Mouse (Mus musculus): Measurements from ENCODE around the gene Tenm4. TPM values are rescaled to one million over a fixed set of nuclear protein-coding genes. Genes with fewer than 3 reads are reported as not detected.

The Tenm4 gene
- polyA plus RNA-seq, 1 experiment from 2014 or later: 36.3 TPM

DNA sequence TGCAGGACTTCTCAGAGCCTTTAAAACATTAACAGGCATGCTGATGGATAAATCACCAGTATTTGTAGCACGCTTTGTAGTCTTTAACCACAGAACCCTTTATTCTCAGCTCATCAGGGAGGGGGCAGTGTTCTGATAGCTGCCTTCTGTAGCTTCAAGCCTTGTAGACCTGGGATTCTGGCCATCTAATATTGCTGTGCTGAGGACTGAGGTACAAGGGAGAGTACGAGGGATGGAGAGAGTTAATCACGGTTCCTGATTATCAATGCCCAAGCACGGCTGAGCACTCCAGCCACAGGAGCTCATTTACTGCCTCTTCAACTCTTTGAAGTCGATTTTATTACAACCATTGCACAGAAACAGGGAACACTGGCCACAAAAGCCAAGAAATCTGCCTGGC lies 384.2 kb downstream of the Tenm4 start:
- Histone ChIP-seq H3K27me3 (no peaks in the 10 kb centered on the region), H3K36me3 (peaks cover 1% of the 10 kb centered on the region; the same call in 1 of the 2 replicates), H3K4me2 (no peak overlapping the region), H3K4me1 (peaks cover 41% of the 10 kb centered on the region), H3K4me3 (no peak overlapping the region), H3K9ac (no peak overlapping the region), H3K27ac (peak overlapping the region; percentile 18; the same call in 1 of the 2 replicates), H3K9me3 (no peaks in the 10 kb centered on the region)
- 23% methylated on average over 5 of the region's 5 CpGs for WGBS
- ATAC-seq (ENCODE audit: insufficient number of reproducible peaks, low FRiP score, low TSS enrichment, low read depth): no peak

GRCm38 (mm10) chr7:96556756-96557155 lies 385.7 kb downstream of the Tenm4 start:
- H3K4me3 ChIP-seq: no peak overlapping the region
- no peak overlapping the region for H3K27ac ChIP-seq
- no peak for ATAC-seq (ENCODE audit: insufficient number of reproducible peaks, low FRiP score, low TSS enrichment, low read depth)
- peaks cover 42% of the 10 kb centered on the region for H3K4me1 ChIP-seq
- no peaks in the 10 kb centered on the region for H3K27me3 ChIP-seq
- no peaks in the 10 kb centered on the region for H3K9me3 ChIP-seq
- H3K36me3 ChIP-seq: no peaks in the 10 kb centered on the region
- no peak overlapping the region for H3K9ac ChIP-seq
- 61% methylated on average over 5 of the region's 5 CpGs for WGBS
- no peak overlapping the region for H3K4me2 ChIP-seq

GRCm38 (mm10) chr7:96562890-96563289 lies 391.8 kb downstream of the Tenm4 start:
- Histone ChIP-seq H3K4me1 (peaks cover 24% of the 10 kb centered on the region; the same call in 1 of the 2 replicates), H3K9ac (no peak overlapping the region), H3K36me3 (no peaks in the 10 kb centered on the region), H3K27me3 (no peaks in the 10 kb centered on the region), H3K4me2 (no peak overlapping the region), H3K4me3 (no peak overlapping the region), H3K9me3 (no peaks in the 10 kb centered on the region), H3K27ac (no peak overlapping the region)
- no peak for ATAC-seq (ENCODE audit: insufficient number of reproducible peaks, low FRiP score, low TSS enrichment, low read depth)
- 28% methylated on average over 3 of the region's 3 CpGs for WGBS

DNA sequence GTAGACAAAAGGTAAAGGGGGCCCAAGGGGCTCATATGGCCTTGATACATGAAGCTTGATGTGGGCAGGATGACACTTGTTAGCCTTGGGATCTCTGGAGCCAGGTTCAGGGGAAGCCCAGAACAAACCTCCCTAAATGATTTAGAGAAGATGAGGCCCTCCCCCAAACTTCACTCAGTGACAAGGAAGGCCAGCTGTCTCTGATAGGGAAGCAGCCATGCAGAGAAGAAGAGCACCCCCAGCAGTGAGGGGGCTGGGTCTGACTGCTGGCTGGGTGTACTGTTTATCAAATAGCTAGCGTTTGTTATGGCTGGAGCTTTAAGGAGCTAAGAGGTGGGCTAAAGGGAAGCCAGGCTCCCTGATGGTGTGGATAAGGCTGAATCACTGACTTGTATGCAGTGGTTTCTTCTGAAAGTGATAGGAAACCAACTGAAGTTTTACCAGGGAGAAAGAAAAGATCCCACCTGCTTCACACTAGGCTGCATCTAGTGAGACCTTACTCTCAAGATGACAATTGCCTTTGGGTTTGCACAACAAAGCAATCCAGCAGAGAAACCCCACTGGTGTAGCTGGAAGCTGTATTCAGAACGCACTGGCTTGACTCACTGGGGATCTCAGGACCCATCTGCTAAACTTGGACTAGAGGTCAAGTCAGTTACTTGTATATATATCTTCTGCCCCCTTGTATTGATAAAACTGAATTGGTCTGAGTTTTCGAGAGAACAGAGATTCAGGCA lies 392.5 kb downstream of the Tenm4 start:
- Histone ChIP-seq H3K4me1 (peaks cover 24% of the 10 kb centered on the region; the same call in 1 of the 2 replicates), H3K9me3 (no peaks in the 10 kb centered on the region), H3K27me3 (no peaks in the 10 kb centered on the region), H3K9ac (no peak overlapping the region), H3K4me3 (no peak overlapping the region), H3K27ac (no peak overlapping the region), H3K4me2 (no peak overlapping the region), H3K36me3 (no peaks in the 10 kb centered on the region)
- ATAC-seq (ENCODE audit: insufficient number of reproducible peaks, low FRiP score, low TSS enrichment, low read depth): no peak
- 67% methylated on average over 3 of the region's 3 CpGs for WGBS

GRCm38 (mm10) chr7:96565806-96566205 lies 394.8 kb downstream of the Tenm4 start:
- no peak for ATAC-seq (ENCODE audit: insufficient number of reproducible peaks, low FRiP score, low TSS enrichment, low read depth)
- peak overlapping the region; percentile 24; the same call in 1 of the 2 replicates for H3K27ac ChIP-seq

DNA sequence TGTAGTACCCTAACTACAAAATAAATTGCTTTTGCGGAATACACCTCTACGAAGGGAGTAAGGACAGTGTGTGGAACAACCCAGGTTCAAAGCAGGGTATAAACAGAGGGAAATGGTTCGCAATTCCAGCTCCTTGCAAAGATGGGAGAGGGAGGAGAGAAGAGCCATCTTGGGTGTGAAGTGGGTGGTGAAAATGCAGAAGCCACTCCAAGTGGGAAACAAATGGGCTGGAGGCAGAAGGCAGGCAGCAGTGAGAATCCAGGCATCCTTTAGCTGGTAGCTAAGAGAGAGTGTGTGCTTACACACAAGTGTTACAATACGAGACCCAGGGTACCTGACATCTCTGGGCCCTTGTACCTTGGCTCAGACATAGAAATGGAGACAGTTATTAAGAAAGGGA lies 395.2 kb downstream of the Tenm4 start:
- peak overlapping the region; percentile 24; the same call in 1 of the 2 replicates for H3K27ac ChIP-seq
- H3K4me1 ChIP-seq: peaks cover 20% of the 10 kb centered on the region; the same call in 1 of the 2 replicates
- no peak for ATAC-seq (ENCODE audit: insufficient number of reproducible peaks, low FRiP score, low TSS enrichment, low read depth)
- no peaks in the 10 kb centered on the region for H3K9me3 ChIP-seq
- no peaks in the 10 kb centered on the region for H3K27me3 ChIP-seq
- no peak overlapping the region for H3K9ac ChIP-seq
- WGBS: 71% methylated on average over 4 of the region's 4 CpGs
- no peak overlapping the region for H3K4me2 ChIP-seq
- H3K4me3 ChIP-seq: no peak overlapping the region
- no peaks in the 10 kb centered on the region for H3K36me3 ChIP-seq

More at GRCm38 (mm10) chr7:96565806-96566205, 394.8 kb downstream of the Tenm4 start:
- H3K9me3 ChIP-seq: no peaks in the 10 kb centered on the region
- H3K27me3 ChIP-seq: no peaks in the 10 kb centered on the region
- no peak overlapping the region for H3K4me3 ChIP-seq
- peaks cover 24% of the 10 kb centered on the region; the same call in 1 of the 2 replicates for H3K4me1 ChIP-seq
- H3K36me3 ChIP-seq: no peaks in the 10 kb centered on the region
- no peak overlapping the region for H3K9ac ChIP-seq
- no peak overlapping the region for H3K4me2 ChIP-seq
- WGBS: 26% methylated on average over 4 of the region's 4 CpGs

DNA sequence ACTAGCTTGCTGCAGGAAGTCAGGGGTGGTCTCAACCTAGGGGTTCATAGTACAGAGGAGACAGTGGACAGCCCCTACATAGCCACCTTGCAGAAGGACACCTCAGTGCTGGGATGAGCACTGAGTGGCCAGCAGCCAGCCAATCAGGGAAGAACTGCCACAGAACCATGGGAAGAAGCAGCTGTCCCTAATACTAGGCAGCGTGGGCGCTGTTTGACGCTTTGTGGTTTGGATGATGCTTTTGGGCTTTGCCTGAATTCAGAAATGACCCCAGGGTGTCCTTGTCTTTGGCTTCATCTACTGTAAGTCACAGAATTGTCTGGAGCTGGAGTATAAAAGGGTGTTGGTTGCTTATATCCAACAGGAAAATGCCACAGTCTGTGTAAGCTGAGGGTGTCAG lies 397.0 kb downstream of the Tenm4 start:
- ATAC-seq (ENCODE audit: insufficient number of reproducible peaks, low FRiP score, low TSS enrichment, low read depth): no peak
- no peak overlapping the region for H3K27ac ChIP-seq
- H3K36me3 ChIP-seq: no peaks in the 10 kb centered on the region
- no peaks in the 10 kb centered on the region for H3K27me3 ChIP-seq
- no peak overlapping the region for H3K4me2 ChIP-seq
- H3K9ac ChIP-seq: no peak overlapping the region
- 91% methylated on average over 3 of the region's 3 CpGs for WGBS
- H3K4me3 ChIP-seq: no peak overlapping the region
- H3K4me1 ChIP-seq: peaks cover 15% of the 10 kb centered on the region; the same call in 1 of the 2 replicates
- H3K9me3 ChIP-seq: no peaks in the 10 kb centered on the region

DNA sequence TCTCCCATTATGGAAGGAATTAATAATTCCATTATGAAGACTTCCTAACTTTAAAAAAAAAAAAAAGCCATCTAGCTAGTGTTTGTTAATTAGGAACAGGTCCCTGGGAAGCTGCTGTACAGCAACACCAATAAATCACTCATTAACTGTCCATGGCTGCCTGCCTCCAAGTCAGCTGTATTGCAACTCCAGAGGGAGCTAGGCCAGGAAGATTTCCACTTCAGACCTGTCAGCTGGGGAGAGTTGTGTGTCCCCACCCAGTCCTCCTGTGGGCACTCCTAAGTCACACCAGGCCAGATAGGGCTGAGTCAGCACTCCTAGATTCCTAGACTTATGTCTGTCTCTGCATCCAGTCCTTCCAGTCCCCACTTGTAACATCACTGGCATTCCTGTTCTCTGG lies 399.9 kb downstream of the Tenm4 start:
- Histone ChIP-seq H3K4me2 (no peak overlapping the region), H3K36me3 (no peaks in the 10 kb centered on the region), H3K27me3 (no peaks in the 10 kb centered on the region), H3K27ac (no peak overlapping the region), H3K4me1 (peaks cover 28% of the 10 kb centered on the region), H3K9me3 (no peaks in the 10 kb centered on the region), H3K4me3 (no peak overlapping the region), H3K9ac (no peak overlapping the region)
- no peak for ATAC-seq (ENCODE audit: insufficient number of reproducible peaks, low FRiP score, low TSS enrichment, low read depth)

- 87% methylated on average over 7 of the region's 7 CpGs for WGBS
- no peak for ATAC-seq (ENCODE audit: insufficient number of reproducible peaks, low FRiP score, low TSS enrichment, low read depth)
- Histone ChIP-seq H3K27ac (no peak overlapping the region), H3K4me2 (no peak overlapping the region), H3K4me3 (no peak overlapping the region), H3K27me3 (no peaks in the 10 kb centered on the region), H3K36me3 (no peaks in the 10 kb centered on the region), H3K9me3 (no peaks in the 10 kb centered on the region), H3K9ac (no peak overlapping the region), H3K4me1 (peaks cover 35% of the 10 kb centered on the region)
These were observed 401.9 kb downstream of the Tenm4 start for GRCm38 (mm10) chr7:96572995-96573394.

GRCm38 (mm10) chr7:96575202-96575650 lies 404.2 kb downstream of the Tenm4 start:
- Histone ChIP-seq H3K36me3 (no peaks in the 10 kb centered on the region), H3K4me3 (no peak overlapping the region), H3K9ac (no peak overlapping the region), H3K4me1 (peaks cover 35% of the 10 kb centered on the region), H3K27me3 (no peaks in the 10 kb centered on the region), H3K9me3 (no peaks in the 10 kb centered on the region), H3K4me2 (peak overlapping the region; percentile 8; the same call in 1 of the 2 replicates), H3K27ac (peak overlapping the region; percentile 75)
- ATAC-seq (ENCODE audit: insufficient number of reproducible peaks, low FRiP score, low TSS enrichment, low read depth): peak; percentile 90
- WGBS: 13% methylated on average over 7 of the region's 7 CpGs

GRCm38 (mm10) chr7:96582752-96583151 lies 411.7 kb downstream of the Tenm4 start:
- no peak for ATAC-seq (ENCODE audit: insufficient number of reproducible peaks, low FRiP score, low TSS enrichment, low read depth)
- Histone ChIP-seq H3K27me3 (no peaks in the 10 kb centered on the region), H3K4me2 (no peak overlapping the region), H3K27ac (no peak overlapping the region), H3K4me1 (peaks cover 8% of the 10 kb centered on the region; the same call in 1 of the 2 replicates), H3K9ac (no peak overlapping the region), H3K36me3 (no peaks in the 10 kb centered on the region), H3K9me3 (no peaks in the 10 kb centered on the region), H3K4me3 (no peak overlapping the region)
- 49% methylated on average over 6 of the region's 6 CpGs for WGBS

GRCm38 (mm10) chr7:96587403-96587802 lies 416.4 kb downstream of the Tenm4 start:
- no peak for ATAC-seq (ENCODE audit: insufficient number of reproducible peaks, low FRiP score, low TSS enrichment, low read depth)
- H3K9me3 ChIP-seq: no peaks in the 10 kb centered on the region
- no peak overlapping the region for H3K4me2 ChIP-seq
- no peak overlapping the region for H3K9ac ChIP-seq
- no peak overlapping the region for H3K27ac ChIP-seq
- H3K36me3 ChIP-seq: no peaks in the 10 kb centered on the region
- H3K27me3 ChIP-seq: no peaks in the 10 kb centered on the region
- H3K4me3 ChIP-seq: no peak overlapping the region
- H3K4me1 ChIP-seq: 0 out of 2 replicates have a peak, but pooled peaks cover 8% of the 10 kb centered on the region
